Mouse (Mus musculus) ovary, adult 10 weeks (tissue): ENCODE measurements around the gene D130043K22Rik. TPM values are rescaled to one million over a fixed set of nuclear protein-coding genes. Genes with fewer than 3 reads are reported as not detected.

Experiments used
- polyA plus RNA-seq: library from polyadenylated mRNA; stranded (reverse); fragments of 350-450 nt; fragmentation: Illumina TruSeq; extraction: RNeasy Lipid Tissue Mini Kit (QIAGEN cat#74804); gene quantifications from one replicate; pipeline ENCODE4 v1.2.3, GENCODE M21; 2014

The D130043K22Rik gene
- polyA plus RNA-seq = 0.74 TPM

DNA sequence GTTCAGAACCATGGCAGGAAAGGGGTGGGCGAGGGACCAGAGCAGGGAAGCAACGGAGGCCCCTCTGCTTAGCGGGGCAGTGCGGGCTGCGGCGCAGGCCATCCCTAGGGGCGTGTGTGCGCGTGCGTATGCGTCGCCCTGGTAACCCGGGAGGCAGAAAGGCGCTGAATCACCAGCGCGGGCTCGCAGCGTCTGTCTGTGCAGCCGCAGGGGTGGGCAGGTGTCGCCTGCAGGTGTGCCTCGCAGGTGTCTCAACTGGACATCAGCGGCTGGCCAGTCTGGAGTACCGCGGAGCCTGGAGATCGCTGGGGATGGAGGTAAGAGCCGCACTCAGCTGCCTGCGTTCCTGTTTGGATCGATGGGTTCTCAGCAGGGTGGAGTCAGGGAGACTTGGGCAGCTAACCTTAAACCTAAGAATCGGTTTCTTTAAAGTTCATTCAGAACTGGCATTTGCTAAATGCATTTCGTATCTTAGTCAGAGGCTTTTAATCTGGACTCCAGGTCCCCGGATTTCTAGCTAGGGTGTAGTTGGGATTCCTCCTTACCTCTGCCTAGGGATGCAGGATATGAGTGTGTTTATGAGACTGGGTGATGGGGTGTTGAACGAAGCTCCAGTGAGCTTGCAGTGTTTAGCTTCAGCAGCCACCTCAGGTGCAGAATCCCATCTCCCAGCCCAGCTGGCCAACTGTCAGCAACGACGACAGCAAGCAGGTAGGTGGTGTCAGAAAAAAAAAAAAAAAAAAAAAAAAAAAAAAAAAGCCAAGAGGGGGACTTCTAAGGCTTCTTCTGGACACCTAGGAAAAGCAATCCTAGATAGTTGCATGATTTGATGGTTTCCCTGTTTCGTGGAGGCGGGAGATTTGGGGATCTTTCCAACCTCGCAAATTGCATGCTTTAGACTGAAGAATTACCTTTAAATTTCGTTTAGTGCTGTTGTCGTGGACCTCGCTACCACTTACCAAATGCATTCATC lies at the start of gene D130043K22Rik:
Gene D130043K22Rik, plus strand, starts transcription at position 153 of the 973 bp plus-strand sequence.

GRCm38 (mm10) chr13:24801308-24801921 lies 43.5 kb upstream of the D130043K22Rik start, which contains the start of gene BC005537:
Gene BC005537, plus strand, starts transcription at chr13:24801657.

GRCm38 (mm10) chr13:24831353-24832130 lies 13.4 kb upstream of the D130043K22Rik start, which contains the start of the genes Acot13 and Tdp2:
Gene Acot13, minus strand, starts transcription at chr13:24831540.
Gene Tdp2, plus strand, starts transcription at chr13:24831679.

GRCm38 (mm10) chr13:24937108-24937838 lies 92.3 kb downstream of the D130043K22Rik start, which contains the start of gene Aldh5a1:
Gene Aldh5a1, minus strand, starts transcription at chr13:24937661.

GRCm38 (mm10) chr13:24942512-24943282 lies 97.8 kb downstream of the D130043K22Rik start, which contains the start of gene Gpld1:
Gene Gpld1, plus strand, starts transcription at chr13:24943152.

Other genes with a start within 250 kb of the D130043K22Rik start
- not detected for gene Armh2, start 103.9 kb upstream of the D130043K22Rik start, polyA plus RNA-seq
- gene Gmnn, start 83.2 kb upstream of the D130043K22Rik start, polyA plus RNA-seq = 40.4 TPM
- gene BC005537, start 43.5 kb upstream of the D130043K22Rik start, polyA plus RNA-seq = 311 TPM
- gene Acot13, start 13.6 kb upstream of the D130043K22Rik start, polyA plus RNA-seq = 58.9 TPM
- gene Tdp2, start 13.5 kb upstream of the D130043K22Rik start, polyA plus RNA-seq = 119 TPM
- 18.3 TPM for gene Aldh5a1, start 92.5 kb downstream of the D130043K22Rik start, polyA plus RNA-seq
- gene Gpld1, start 98.0 kb downstream of the D130043K22Rik start, polyA plus RNA-seq = 1.1 TPM
- gene Mrs2, start 175.2 kb downstream of the D130043K22Rik start, polyA plus RNA-seq = 31.6 TPM
- gene Dcdc2a, start 210.9 kb downstream of the D130043K22Rik start, polyA plus RNA-seq = 2.5 TPM